Mouse (Mus musculus) adrenal gland, postnatal 4 days (tissue): ENCODE data around the gene Omp. TPM values are rescaled to one million over a fixed set of nuclear protein-coding genes. Genes with fewer than 3 reads are reported as not detected.

Source experiments
- DNase-seq, 2 experiments: peaks; one replicate each; pipeline ENCODE4 v3.0.0; 2021 to 2022; ENCODE audit warnings: low spot score in 2 of 2, mixed read lengths in 2 of 2
- total RNA-seq, 2 experiments: library from RNA; stranded (reverse); gene quantifications; 2 replicates each; pipeline ENCODE4 v1.2.3; 2021

Omp gene
- total RNA-seq, 2 experiments from 2014 or later, result 0.79 to 1.3 TPM

DNA sequence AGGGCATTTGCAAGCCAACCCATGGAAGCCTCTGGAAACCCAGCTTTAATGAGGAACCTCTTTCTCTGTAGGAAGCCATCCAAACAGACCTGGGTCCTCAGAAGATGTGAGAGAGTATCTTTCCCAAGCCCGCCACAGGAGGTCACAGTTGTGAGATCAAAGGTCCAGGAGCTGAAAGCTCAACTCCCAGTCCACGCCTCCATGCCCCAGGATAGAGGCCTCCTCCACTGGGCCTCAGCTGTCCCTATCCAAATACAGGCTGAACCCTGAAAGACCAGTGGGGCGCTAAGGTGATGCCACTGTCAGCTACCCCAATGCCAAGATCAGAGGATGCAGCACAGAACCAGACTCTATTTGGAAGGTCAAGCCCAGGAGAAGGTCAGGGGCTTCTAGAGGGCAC lies 2.7 kb downstream of the Omp start:
- DNase-seq, result no peak

DNA sequence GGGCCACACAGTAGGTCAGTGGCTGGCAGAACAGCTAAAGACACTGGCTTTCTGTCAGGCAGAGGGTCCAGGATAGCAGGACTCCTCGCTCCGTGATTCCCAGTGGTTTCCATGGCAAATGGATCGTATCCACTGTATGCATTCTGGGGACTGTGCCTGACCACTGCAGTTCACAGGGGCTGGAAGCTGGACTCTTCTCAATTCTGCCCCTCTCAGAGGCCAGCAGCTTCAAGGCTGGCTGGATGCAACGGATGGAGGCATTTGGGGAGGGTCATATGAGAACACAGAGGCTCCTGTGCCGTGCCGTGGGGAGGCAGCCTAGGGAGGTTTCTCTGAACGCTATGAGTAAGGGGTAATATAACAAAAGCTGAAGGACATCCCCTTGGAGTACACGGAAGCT lies 3.1 kb downstream of the Omp start:
- DNase-seq, result no peak

DNA sequence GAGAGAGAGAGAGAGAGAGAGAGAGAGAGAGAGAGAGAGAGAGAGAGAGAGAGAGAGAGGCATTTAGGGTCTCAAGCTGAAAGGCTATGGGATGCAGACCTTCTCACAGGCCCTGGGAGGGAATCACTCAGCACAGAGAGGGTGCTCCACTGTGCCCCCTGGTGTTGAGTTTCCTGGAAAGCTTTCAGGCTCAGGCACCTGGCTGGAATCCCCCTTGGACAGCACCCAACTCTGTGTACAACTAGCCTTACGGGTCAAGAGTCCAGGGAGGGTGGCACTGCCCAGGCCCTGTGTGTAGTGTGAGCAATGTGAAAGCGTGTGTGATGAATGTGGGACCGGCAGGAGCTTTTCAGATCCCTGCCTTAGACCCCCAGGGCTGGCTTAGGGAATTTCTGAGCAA lies 4.1 kb downstream of the Omp start:
- no peak for DNase-seq

DNA sequence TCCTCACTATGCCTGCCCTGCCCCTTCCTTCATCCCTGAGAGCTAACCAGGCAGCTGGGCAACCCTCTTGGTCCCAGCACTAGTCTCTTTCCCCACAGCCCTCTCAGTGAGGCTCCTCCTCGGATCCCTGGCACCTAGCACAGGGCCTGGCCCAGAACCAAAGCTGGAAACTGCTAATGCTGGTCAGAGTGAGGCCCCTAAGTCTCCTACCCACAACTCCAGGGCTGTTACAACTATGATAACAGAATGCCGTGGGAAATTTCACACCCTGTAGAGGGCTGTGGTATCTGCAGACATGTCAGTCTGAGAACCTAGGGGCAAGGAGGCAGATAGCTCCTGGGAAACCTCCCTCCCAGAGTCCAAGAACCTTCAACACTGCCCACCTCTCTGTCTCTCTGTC lies 4.7 kb downstream of the Omp start:
- no peak for DNase-seq

DNA sequence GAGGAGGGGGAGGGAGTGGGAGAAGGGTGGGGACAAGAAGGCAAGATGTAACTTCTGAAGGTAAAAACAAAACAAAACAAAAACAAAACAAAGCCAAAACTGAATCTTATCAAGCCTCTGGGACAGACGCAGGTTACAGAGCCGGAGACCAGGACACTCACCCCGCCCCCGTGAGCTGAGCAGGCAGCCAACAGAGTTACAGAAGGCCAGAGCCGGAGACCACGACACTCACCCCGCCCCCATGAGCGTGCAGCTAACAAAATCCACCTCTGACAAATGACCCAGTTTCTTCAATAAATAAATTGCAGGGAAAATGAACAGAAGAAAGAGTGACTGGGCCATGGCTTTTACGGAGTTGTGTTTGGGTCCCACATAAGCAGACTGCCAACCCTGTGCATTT lies 6.1 kb downstream of the Omp start:
- no peak for DNase-seq

DNA sequence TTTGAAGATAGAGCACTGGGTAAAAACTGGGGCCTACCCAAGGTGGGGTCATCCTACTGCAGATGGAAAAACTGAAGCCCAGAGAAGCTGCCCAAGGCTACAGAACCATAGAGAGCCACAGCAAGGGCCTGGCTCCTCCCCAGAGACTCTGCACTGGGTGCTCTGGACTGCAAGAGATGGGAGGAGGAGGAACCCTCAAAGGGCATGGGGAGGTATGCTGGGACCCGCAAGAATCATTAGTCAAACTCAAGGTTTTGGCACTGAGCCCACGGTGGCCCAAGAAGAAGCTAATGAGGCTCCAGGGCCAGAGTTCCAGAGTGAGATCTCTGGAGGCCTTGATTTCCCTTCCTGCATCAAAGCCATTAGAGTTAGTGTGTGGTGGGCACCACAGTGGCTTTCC lies 7.3 kb downstream of the Omp start:
- no peak for DNase-seq

DNA sequence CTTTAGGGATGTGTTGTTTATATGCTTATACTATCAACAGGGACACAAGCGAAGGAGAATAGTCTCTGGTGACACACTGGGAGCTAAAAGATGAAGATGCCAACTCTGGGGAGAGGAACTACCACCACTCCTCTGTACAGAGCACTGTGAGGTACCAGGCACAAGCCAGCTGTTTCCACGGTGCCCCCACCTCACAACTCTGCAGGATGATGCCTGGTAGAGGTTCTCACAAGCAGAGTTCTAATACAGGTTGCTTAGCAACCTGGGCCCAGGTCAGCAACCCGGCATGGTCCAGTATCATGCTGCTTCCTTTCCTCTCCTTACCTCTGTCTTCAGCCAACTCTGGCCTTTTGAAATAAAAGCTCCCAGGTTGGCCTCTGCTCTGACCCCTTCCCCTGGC lies 7.7 kb downstream of the Omp start:
- no peak for DNase-seq

DNA sequence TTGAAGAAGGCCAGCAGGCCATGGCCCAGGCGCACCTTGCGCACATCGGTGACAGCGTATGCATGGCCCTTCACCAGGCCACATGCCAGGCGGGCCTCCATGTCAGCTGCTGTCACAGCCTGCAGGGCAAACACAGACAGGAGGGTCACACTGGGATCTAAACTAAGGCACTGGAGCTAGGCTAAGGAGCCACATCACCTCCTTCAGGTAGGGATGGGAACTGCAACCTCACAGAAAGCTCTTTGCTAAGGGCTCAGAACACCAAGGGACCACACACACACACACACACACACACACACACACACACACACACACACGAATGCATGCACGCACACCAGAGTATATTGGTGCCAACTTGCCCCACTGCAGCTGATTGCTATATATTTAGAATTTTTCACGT lies 13.6 kb downstream of the Omp start:
- no peak for DNase-seq

DNA sequence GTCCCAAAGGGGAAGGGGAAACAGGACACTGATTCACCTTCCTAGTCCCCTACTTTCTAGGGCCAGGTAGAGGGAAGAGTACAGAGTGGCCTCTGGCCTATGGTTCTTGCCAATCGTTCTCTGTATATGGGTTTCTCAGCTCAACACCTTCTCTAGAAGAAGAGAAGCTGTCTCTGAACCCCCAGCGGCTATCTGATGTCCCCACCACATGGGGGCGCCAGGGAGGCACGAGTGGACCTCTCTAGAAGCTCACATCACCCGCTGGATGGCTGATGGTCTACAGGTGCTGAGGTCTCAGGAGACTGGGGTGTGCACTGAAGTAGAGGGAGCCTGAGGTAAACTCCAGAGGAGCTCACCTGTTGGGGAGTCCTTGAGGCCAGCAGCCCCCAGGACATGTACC lies 19.8 kb downstream of the Omp start:
- DNase-seq, result no peak

DNA sequence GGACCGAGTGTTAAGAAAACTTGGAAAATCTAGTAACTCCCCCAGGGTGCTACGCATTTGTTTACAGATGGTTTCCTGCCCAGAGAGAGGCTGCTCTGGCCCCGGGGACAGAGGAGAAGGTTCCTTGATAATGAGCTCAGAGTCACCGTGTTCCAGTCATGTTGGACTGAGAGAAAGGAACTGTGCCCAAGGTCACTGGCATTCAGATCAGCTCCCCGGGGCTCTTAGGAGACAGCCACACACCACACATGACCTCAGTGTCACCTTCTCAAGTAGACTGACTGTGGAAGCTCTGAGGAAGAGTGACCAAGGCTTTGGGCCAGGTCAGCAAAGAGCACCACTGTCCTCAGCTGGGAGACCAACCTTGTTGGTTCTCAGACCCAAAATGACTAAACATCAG lies 20.6 kb downstream of the Omp start:
- no peak for DNase-seq

DNA sequence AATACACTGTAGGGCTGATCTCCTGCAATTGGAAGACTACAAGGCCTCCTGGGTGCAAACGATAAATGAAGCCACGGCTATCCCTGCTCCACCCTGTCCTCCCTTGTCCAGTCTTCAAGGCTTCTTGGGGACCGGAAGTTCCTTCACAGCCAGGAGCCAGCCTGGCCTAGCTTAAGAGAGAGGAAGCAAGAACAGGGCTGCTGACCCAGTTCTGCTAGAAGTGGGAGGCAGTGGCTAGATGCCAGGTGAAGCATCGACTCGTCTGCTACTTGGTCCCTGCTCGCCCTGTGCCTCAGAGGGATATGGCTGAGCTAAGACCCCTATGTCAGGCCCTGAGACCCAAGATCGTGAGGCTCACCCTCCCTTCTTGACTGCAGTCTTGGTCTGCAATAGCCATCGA lies 23.6 kb downstream of the Omp start:
- DNase-seq, result no peak

DNA sequence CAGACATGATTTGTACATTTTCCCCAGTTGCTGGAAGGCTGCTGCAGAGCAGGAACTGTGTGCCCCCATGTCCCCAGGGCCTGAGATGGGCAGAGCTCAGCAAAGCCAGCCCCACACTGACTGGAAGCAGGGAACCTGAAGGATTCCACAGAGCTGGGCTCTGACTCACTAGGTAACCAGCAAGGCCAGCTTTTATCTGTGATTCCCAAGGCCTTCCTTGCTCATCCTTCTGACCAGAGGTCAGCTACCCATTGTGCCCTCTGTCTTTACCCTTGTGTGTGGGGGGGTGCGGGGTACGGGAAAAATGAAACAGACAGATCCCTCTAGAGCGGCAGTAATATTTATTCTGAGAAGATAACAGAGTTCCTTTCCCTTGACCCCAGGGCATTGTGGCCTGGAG lies 24.1 kb downstream of the Omp start:
- peak in 1 of 2 experiments; percentile 43 for DNase-seq

DNA sequence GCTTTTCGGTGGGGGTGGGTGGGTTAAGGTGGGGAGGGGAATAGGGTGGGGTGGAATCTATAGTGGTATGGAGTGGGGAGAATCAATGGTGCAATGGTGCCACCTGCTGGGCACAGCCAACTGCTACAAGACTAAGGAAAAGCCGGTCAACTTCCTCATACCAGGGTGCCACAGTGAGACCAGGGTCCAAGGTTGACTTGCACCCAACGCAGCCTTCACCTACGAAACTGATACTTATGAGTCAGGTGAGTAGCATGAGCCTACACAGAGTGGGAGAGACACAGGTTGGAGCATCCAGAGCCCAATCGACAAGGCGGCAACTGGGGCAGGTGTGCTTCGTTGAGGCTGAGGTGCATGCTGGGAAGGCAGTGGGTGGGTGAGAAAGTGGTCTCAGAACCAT lies 25.0 kb downstream of the Omp start:
- peak; percentile 45 to 57 for DNase-seq

DNA sequence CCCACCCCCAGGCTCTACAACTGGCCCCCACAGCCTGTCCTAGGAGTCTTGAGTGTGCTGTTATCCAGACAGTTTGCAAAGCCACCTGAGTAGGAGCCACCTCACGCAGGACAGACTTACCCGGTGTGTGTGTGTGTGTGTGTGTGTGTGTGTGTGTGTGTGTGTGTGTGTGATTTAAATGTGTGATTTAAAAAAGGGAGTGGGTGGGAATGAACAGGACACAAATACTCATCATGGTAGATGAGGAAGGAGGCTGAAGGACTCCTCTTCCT lies 25.4 kb downstream of the Omp start:
- DNase-seq, result no peak

DNA sequence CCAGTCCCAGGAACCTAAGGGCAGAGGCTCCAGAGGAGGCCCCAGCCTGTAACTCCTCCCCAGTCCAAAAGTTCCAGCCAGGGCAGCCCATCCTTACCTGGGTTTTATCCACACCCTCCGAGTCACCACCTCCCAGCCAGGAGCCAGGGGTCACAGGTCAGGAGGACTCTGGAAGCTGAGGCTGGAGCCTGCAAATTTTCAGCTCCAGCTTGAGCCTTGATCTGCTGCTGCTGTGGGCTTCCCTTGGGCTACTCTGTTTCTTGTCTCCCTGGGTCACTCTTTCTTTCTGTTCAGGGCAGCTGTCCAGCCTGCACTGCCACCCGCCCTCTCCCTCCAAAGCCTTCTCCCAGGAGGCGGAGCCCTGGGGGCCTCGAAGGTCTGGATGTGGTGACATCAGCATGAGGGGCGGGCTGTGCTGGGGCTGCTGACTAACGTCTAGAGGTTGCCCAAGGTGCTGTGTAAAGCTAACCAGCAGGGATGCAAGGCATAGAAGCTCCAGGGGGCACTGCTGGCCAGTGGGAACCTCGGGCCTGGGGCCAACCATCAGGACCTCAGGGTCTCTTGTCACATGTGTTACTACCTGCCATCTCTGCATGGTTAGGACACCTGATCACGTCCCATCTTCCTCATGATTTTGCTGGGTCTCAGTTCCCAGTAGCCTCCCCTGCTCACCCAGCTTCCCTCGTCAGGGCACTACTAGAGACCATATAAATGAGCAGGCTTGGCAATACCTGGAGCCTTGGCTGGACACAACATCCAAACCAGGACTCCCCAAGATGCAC lies 25.9 kb downstream of the Omp start, which contains the start of gene Myo7a:
Gene Myo7a (minus strand): TSS at position 346 of the 782 bp plus-strand sequence.
- DNase-seq, result peak in 1 of 2 experiments; percentile 66

DNA sequence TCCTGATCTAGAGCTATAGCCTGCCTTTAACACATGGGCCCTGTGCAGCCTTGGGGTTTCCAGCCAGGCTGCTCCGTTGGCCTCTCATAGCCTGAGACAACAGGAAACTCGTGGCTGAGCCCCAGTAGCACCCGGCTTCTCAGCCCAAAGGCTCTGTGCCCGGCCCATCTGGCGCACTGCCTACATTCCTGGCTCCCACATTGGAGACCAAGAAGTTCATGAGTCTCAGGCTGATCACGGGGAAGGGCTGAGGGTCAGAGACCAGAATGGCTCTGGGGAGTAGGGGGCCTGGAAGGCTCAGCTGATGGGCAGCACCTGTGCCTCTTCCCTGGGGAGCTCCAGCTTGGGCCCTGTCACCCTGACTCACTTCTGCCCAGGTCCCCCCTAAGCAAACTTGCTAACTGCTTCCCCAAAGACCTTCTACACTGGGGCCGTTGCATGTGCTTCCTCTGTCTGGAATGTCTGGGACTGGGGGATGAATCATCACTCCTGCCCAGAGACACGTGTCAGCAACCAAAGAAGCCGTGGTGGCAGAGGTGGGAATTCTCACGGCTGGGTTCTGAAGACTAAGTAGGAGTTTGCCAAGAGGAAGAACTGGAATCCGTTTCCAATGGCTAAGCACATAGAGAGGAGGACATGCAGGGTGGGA lies 28.2 kb downstream of the Omp start:
- no peak for DNase-seq

DNA sequence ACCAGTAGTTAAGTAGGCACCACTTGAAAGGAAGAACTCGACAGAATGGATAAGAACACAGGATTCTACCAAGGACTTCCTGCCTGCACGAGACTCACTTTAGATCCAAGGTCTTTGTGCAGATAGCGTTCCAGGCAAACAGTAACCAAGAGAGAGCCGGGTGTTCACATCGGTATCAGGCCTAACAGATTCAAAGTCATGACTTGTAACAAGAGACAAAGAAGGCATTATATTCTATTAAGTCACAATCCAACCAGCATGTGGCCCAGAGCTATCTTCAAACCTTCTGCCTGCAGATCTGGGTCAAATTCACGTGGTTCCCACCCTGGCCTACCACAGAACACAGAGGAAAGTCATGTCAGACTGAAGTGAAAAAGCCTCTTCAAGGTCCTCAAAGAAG lies 30.6 kb downstream of the Omp start:
- no peak for DNase-seq

DNA sequence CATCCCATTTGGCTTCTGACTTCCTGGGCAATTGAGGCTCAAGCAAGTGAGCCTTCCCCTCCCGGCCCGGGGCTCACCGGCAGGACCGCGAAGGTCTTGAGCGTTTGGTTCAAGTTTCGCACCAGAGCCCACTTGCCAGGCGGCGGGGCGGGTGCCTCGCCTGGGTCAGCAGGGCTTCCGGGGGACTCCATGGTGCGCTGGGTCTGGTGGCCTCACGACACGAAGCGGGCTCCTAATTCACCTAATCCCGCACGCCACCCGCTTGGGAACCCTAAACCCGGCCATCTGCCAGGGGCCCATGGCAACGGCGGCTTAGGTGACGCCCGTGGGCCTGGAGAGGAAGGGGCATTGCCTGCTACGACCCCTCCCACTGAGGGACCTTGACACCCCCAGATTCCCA lies 34.1 kb downstream of the Omp start:
- DNase-seq, result no peak

DNA sequence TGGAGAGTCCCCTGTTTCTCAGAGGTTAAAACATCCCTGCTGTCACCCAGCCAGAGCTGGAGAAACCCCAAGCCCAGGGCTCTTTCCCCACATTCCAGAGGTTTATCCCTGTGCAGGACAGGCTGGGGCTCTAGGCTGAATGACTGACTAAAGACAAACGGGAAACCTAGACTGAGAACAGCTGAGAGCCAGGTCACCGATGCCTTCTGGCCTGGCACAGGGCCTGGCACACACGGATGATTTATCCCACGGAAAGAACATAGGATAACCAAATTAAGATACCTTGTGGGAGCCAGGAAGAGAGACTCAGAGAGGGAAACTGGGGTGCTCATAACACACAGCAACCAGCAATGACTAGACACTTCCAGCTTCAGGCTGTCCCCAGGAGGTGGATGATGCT lies 35.5 kb downstream of the Omp start:
- no peak for DNase-seq

DNA sequence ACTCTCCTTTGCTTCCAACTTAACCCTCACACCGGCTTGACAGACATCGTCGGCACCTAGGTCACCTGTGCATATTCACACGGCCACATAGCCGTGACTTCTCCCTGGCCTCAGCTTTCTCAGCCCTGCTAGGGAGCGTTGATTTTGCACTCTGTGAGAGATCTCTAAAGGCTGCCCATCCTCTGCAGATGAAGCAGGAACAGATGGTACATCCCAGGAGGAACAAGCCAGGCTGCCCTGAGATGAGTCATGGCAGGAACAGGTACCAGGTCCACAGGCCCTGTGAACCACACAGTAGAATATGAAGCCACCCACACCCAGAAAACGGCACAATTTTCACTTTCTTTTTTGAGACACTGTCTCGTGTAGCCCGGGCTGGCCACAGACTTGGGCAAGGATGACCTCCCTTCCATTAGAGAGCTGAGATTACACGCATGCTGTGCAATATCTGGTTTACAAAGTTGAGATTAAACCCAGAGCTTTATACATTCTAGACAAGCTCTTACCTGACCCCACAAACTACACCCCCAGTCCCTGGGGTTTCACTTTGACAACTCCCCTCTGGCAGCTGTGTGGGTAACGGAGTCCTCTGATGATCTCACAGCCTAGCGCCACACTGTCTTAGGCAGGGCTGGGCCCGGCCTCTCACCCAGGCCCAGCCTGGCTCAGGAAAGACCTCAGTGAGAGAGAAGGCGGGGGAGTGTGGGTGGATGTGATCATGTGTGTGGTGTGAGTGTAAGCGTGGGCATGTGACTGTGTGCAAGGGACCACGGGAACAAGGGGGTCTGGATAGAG lies 36.5 kb downstream of the Omp start:
- DNase-seq, result no peak

DNA sequence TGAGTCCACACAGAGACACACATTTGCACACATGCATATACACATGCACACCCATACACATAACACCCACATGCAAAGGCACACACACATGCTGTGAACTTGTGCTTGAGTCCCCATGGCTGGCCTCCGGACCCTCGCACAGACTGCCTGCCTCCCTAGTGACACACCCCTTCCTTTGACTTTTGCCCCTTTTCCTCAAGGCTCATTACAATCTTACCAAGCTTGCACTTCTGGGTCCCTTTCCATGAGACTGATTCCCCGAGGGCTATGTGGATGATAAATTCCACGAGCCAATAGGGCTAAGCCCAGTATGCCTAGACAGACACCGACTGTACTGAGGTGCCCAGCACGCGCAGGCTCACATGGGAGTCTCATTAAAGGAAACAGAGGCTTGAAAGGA lies 39.0 kb downstream of the Omp start:
- DNase-seq, result no peak
